Mouse (Mus musculus): ENCODE measurements at regions not wholly inside any gene's neighbourhood (a gene's known extent, or its start where the extent isn't known, plus 50 kb on each side); places are given as distances from the start of the nearest gene placed in this dataset.

GRCm38 (mm10) chr15:97457468-97457867, 210.4 kb upstream of the Amigo2 start:
- H3K4me1 ChIP-seq: peaks cover 10% of the 10 kb centered on the region
- no peak for TF ChIP-seq GATA1 (IDR thresholded peaks at IDR 0.05; ENCODE audit: borderline replicate concordance, low read length)
- TF ChIP-seq FLI1 (IDR thresholded peaks at IDR 0.05; ENCODE audit: low read length): no peak
- no peaks in the 10 kb centered on the region for H3K36me3 ChIP-seq (replicated peaks; ENCODE audit: low read length)

DNA sequence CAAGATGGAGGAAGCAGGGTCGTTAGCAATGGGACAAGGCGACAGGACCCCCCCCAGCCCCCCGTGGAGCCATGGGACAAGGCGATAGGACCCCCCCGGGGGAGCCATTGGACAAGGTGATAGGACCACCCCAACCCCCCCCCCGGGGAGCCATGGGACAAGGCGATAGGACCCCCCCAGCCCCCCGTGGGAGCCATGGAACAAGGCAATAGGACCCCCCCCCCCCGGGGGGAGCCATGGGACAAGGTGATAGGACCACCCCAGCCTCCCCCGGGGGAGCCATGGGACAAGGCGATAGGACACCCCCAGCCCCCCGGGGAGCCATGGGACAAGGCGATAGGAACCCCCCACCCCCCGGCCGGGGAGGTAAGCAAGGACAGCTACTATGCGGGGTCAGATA, 209.9 kb upstream of the Amigo2 start:
- Histone ChIP-seq H3K4me1 (peaks cover 10% of the 10 kb centered on the region), H3K9me3 (peaks cover 11% of the 10 kb centered on the region), H3K4me3 (replicated peaks) (no peak overlapping the region), H3K36me3 (replicated peaks; ENCODE audit: low read length) (no peaks in the 10 kb centered on the region), H3K27me3 (replicated peaks) (peaks cover 8% of the 10 kb centered on the region)
- no peak for TF ChIP-seq GATA1 (IDR thresholded peaks at IDR 0.05; ENCODE audit: borderline replicate concordance, low read length)
- no peak for TF ChIP-seq FLI1 (IDR thresholded peaks at IDR 0.05; ENCODE audit: low read length)

More at GRCm38 (mm10) chr15:97457468-97457867, 210.4 kb upstream of the Amigo2 start:
- H3K9me3 ChIP-seq: peaks cover 11% of the 10 kb centered on the region
- H3K4me3 ChIP-seq (replicated peaks): no peak overlapping the region
- H3K27me3 ChIP-seq (replicated peaks): peaks cover 8% of the 10 kb centered on the region

GRCm38 (mm10) chr15:97455672-97456071, 208.6 kb upstream of the Amigo2 start:
- TF ChIP-seq GATA1 (IDR thresholded peaks at IDR 0.05; ENCODE audit: borderline replicate concordance, low read length) (no peak), FLI1 (IDR thresholded peaks at IDR 0.05; ENCODE audit: low read length) (no peak)
- Histone ChIP-seq H3K4me3 (replicated peaks) (no peak overlapping the region), H3K27me3 (replicated peaks) (peaks cover 9% of the 10 kb centered on the region), H3K4me1 (peaks cover 10% of the 10 kb centered on the region), H3K36me3 (replicated peaks; ENCODE audit: low read length) (no peaks in the 10 kb centered on the region), H3K9me3 (peaks cover 11% of the 10 kb centered on the region)

DNA sequence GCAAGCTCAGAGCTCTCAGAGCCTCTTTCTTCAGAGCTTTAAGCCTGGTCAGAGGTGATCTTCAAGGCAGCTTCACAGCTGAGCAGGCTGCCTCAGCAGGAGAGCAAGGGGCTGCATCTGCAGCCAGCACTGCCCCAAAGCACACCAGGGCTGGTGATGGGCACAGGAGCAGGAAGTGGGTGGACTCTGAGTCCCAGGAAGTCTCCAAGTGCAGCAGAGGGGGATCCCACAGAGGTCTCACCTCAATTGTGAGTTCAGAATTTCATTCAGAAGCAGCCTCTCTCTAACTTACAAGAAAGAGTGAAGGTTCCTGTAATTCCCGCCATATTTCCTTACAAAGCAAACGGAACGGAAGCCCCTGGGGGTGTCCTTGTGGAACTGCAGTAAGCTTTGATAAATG, 202.6 kb upstream of the Amigo2 start:
- H3K4me1 ChIP-seq: 0 out of 2 replicates have a peak, but pooled peaks cover 3% of the 10 kb centered on the region
- TF ChIP-seq GATA1 (IDR thresholded peaks at IDR 0.05; ENCODE audit: borderline replicate concordance, low read length): no peak
- no peak for TF ChIP-seq FLI1 (IDR thresholded peaks at IDR 0.05; ENCODE audit: low read length)
- H3K36me3 ChIP-seq (replicated peaks; ENCODE audit: low read length): no peaks in the 10 kb centered on the region
- H3K9me3 ChIP-seq: peaks cover 14% of the 10 kb centered on the region
- peaks cover 2% of the 10 kb centered on the region for H3K27me3 ChIP-seq (replicated peaks)
- no peak overlapping the region for H3K4me3 ChIP-seq (replicated peaks)

DNA sequence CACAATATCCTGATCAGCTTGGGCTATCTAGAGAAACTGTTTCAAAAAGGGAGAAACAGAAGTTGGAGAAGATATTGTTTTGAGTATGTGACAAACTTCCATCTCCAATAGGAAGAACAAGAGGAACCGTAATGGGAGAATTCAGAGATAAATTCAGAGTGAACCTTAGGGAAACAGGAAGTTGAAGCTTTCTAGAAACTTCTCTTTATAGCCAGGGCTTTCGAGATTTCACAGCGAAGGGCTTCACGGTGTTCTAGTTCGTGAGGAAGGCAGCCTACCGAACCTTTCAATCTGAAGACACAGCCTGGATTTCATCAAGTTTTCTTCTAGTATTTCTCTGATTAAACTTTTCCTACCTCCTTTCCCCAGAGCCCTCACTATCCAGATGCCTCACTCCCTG, 201.9 kb upstream of the Amigo2 start:
- no peak overlapping the region for H3K4me3 ChIP-seq (replicated peaks)
- H3K27me3 ChIP-seq (replicated peaks): peaks cover 2% of the 10 kb centered on the region
- peaks cover 13% of the 10 kb centered on the region for H3K9me3 ChIP-seq
- TF ChIP-seq FLI1 (IDR thresholded peaks at IDR 0.05; ENCODE audit: low read length): no peak
- TF ChIP-seq GATA1 (IDR thresholded peaks at IDR 0.05; ENCODE audit: borderline replicate concordance, low read length): no peak
- H3K36me3 ChIP-seq (replicated peaks; ENCODE audit: low read length): no peaks in the 10 kb centered on the region
- 0 out of 2 replicates have a peak, but pooled peaks cover 3% of the 10 kb centered on the region for H3K4me1 ChIP-seq

DNA sequence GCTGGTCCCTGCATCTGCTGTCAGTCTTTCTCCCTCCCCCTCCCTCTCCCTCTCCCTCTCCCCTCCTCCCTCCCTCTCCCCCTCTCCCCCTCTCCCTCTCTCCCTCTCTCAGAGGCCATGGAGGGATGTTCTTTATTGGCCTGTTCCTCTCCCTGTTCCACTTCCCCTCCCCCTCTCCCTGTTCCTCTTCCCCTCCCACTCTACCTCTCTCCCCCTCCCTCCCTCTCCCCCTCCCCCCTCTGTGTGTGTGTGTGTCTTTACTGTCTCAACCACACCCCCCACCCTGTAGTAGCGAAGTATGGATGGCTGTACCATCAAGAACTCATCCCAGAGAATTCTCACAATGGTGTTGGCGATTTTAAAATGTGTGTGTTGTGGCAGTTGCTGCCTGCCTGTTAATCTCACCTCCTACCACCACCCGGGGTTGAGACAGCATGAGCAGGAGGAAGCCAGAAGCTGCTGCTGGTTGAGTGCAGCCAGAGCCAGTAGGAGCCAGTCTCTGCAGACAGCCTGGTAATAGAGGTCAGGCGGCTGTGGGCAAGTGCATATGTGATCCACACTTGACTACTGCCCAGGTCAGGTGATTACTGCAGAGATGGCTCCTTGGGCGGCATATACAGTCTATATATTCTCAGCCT, 201.3 kb upstream of the Amigo2 start:
- H3K4me1 ChIP-seq: 0 out of 2 replicates have a peak, but pooled peaks cover 3% of the 10 kb centered on the region
- H3K4me3 ChIP-seq (replicated peaks): no peak overlapping the region
- peaks cover 17% of the 10 kb centered on the region for H3K9me3 ChIP-seq
- TF ChIP-seq GATA1 (IDR thresholded peaks at IDR 0.05; ENCODE audit: borderline replicate concordance, low read length) (no peak), FLI1 (IDR thresholded peaks at IDR 0.05; ENCODE audit: low read length) (no peak)
- no peaks in the 10 kb centered on the region for H3K36me3 ChIP-seq (replicated peaks; ENCODE audit: low read length)
- H3K27me3 ChIP-seq (replicated peaks): peaks cover 2% of the 10 kb centered on the region

GRCm38 (mm10) chr15:97446181-97446580, 199.1 kb upstream of the Amigo2 start:
- no peaks in the 10 kb centered on the region for H3K36me3 ChIP-seq (replicated peaks; ENCODE audit: low read length)
- peaks cover 17% of the 10 kb centered on the region for H3K9me3 ChIP-seq
- H3K27me3 ChIP-seq (replicated peaks): peaks cover 2% of the 10 kb centered on the region
- no peak for TF ChIP-seq GATA1 (IDR thresholded peaks at IDR 0.05; ENCODE audit: borderline replicate concordance, low read length)
- TF ChIP-seq FLI1 (IDR thresholded peaks at IDR 0.05; ENCODE audit: low read length): no peak
- H3K4me3 ChIP-seq (replicated peaks): no peak overlapping the region
- H3K4me1 ChIP-seq: 0 out of 2 replicates have a peak, but pooled peaks cover 3% of the 10 kb centered on the region

DNA sequence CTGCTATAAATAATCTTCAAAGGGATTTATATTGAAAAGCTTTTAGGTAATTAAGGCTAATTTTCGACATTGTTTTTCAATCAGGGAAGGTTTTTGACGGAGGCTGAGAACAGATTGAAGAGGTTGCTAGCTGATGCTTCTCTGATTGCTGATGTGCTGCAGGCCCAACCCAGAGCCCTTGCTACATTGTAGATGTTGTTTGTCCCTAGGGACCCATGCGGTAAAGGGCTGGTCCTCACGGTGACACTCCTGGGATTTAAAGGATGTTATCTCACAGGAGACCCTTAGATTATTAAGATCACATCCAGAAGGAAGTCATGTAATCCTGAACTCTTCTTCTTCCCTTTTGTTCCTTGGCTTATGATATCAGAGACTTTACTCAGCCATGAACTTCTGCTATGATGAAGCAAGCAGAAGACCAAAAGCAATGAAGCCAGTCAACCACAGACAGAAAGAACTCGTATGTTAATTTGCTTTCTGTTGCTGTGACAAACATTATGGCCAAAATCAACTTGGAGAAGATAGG, 191.2 kb upstream of the Amigo2 start:
- no peaks in the 10 kb centered on the region for H3K36me3 ChIP-seq (replicated peaks; ENCODE audit: low read length)
- no peak overlapping the region for H3K4me3 ChIP-seq (replicated peaks)
- peaks cover 2% of the 10 kb centered on the region for H3K27me3 ChIP-seq (replicated peaks)
- peaks cover 27% of the 10 kb centered on the region for H3K9me3 ChIP-seq
- H3K4me1 ChIP-seq: no peaks in the 10 kb centered on the region
- TF ChIP-seq GATA1 (IDR thresholded peaks at IDR 0.05; ENCODE audit: borderline replicate concordance, low read length): no peak
- no peak for TF ChIP-seq FLI1 (IDR thresholded peaks at IDR 0.05; ENCODE audit: low read length)

Measured in megakaryocyte, embryonic 14.5 days (primary cell).